Mouse (Mus musculus) stomach, postnatal 0 days (tissue): Measurements from ENCODE around the gene AI661453. TPM values are rescaled to one million over a fixed set of nuclear protein-coding genes. Genes with fewer than 3 reads are reported as not detected.
"Not testable (repeated sequence)": the region's sequence is repeated elsewhere in the genome, so short reads cannot be mapped to it uniquely, and the experiment has no call there.

ENCODE experiments used
- ATAC-seq: fragments of 200-750 bp; cut with Nextera tagmentation; 2 replicates; pipeline ENCODE4 v1.8.0; 2017; ENCODE audit not compliant: low FRiP score, low TSS enrichment
- DNase-seq: peaks from one replicate; pipeline ENCODE4 v3.0.0-alpha.2; 2016; ENCODE audit warnings: low spot score
- H3K27ac ChIP-seq: fragments of 300-500 bp; sonication (generic); replicated peaks from 2 replicates; pipeline ENCODE4 v1.5.1; 2014; ENCODE audit warnings: mild to moderate bottlenecking, control low read depth
- H3K27me3 ChIP-seq: fragments of 300-500 bp; sonication (generic); 2 replicates; pipeline ENCODE4 v1.6.1; 2014; ENCODE audit warnings: low read length; ENCODE audit not compliant: control insufficient read depth, insufficient read depth
- H3K36me3 ChIP-seq: fragments of 300-500 bp; sonication (generic); 2 replicates; pipeline ENCODE4 v1.6.1; 2014; ENCODE audit warnings: low read length, mixed read lengths; ENCODE audit not compliant: control insufficient read depth, insufficient read depth
- H3K4me1 ChIP-seq: fragments of 300-500 bp; sonication (generic); replicated peaks from 2 replicates; pipeline ENCODE4 v1.6.1; 2014; ENCODE audit warnings: antibody characterized with exemption; ENCODE audit not compliant: control insufficient read depth, insufficient read depth
- H3K4me2 ChIP-seq: fragments of 300-500 bp; sonication (generic); replicated peaks from 2 replicates; pipeline ENCODE4 v1.6.1; 2014; ENCODE audit warnings: low read depth, mild to moderate bottlenecking, control low read depth, moderate library complexity
- H3K4me3 ChIP-seq: fragments of 300-500 bp; sonication (generic); 2 replicates; pipeline ENCODE4 v1.5.1; 2014; ENCODE audit warnings: low read depth, low read length, control low read depth
- H3K9ac ChIP-seq: fragments of 300-500 bp; sonication (generic); 2 replicates; pipeline ENCODE4 v1.6.1; 2014; ENCODE audit warnings: mild to moderate bottlenecking, low read length, control low read depth, mixed read lengths
- H3K9me3 ChIP-seq: fragments of 300-500 bp; sonication (generic); 2 replicates; pipeline ENCODE4 v1.6.1; 2016; ENCODE audit warnings: low read length; ENCODE audit not compliant: control insufficient read depth
- CTCF ChIP-seq: IDR thresholded peaks from 2 replicates; pipeline ENCODE4 v1.5.1; 2016; ENCODE audit warnings: antibody characterized with exemption, low read depth, mild to moderate bottlenecking, moderate library complexity
- EP300 ChIP-seq: optimal IDR thresholded peaks from 2 replicates; pipeline ENCODE3; 2016; ENCODE audit warnings: antibody characterized with exemption
- WGBS: fragments of 180-500 bp; shearing (Covaris S2); extraction: QIAGEN DNeasy Blood & Tissue Kit; methylation state at CpG from one replicate; pipeline ENCODE4 v1.1.7; 2014; 5-methylcytosine and 5-hydroxymethylcytosine counted together
- polyA plus RNA-seq: library from polyadenylated mRNA; unstranded; fragments of >200 nt; fragmentation: Nextera tagmentation; extraction: Ambion mirVana; gene quantifications from 2 replicates; pipeline ENCODE4 v1.2.1, GENCODE M21; 2015

The AI661453 gene
- polyA plus RNA-seq, 1 experiment from 2014 or later, result 8.9 TPM

DNA sequence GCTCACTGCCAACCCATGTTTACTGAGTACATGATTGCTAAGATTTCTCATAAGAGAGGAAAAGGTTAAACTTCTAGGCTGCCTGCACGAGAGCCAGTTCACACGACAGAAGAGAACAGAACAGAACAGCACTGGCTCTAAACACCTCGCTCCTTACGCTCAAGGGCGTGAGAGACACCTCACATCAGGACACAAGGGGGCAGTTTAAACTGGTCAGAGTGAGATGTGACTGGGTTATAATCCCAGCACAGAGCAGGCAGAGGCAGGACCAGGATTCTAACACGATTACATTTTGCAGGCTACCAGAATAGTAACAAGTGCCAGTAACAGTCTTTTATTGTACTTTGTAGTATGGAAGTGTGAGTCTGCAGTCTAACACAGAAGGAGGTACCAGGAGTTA is 56.3 kb downstream of the AI661453 start:
- TF ChIP-seq EP300, result no peak
- TF ChIP-seq CTCF, result peak; percentile 3; the same call in 1 of the 2 replicates
- no peak for ATAC-seq
- H3K4me3 ChIP-seq, result no peak overlapping the region
- no peaks in the 10 kb centered on the region for H3K4me1 ChIP-seq
- DNase-seq, result no peak
- no peaks in the 10 kb centered on the region for H3K9me3 ChIP-seq
- H3K27me3 ChIP-seq, result no peaks in the 10 kb centered on the region
- H3K9ac ChIP-seq, result no peak overlapping the region
- peaks cover 51% of the 10 kb centered on the region for H3K36me3 ChIP-seq
- H3K27ac ChIP-seq, result no peak overlapping the region
- WGBS, result 68% methylated on average over 6 of the region's 6 CpGs
- no peak overlapping the region for H3K4me2 ChIP-seq

DNA sequence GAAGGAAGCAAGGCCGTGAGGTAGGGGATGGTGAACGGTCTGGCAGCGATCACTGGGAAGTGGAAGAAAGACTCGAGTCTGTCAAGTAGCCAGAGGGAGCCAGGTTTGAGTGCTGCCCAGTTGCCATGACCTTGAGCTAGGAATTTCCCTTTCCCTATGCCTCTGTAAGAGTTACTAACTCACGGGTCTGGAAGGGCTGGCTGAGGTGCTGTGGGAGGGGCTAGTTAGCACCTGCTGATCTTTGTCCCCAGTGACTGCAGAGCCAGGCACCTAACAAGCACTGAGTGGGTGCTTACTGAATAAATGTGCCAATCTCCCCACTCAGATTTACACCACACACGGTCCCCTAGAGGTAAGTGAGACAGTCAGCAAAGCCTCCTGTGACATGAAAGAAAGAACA is 57.2 kb downstream of the AI661453 start:
- WGBS, result 81% methylated on average over 6 of the region's 6 CpGs
- TF ChIP-seq CTCF (no peak), EP300 (no peak)

DNA sequence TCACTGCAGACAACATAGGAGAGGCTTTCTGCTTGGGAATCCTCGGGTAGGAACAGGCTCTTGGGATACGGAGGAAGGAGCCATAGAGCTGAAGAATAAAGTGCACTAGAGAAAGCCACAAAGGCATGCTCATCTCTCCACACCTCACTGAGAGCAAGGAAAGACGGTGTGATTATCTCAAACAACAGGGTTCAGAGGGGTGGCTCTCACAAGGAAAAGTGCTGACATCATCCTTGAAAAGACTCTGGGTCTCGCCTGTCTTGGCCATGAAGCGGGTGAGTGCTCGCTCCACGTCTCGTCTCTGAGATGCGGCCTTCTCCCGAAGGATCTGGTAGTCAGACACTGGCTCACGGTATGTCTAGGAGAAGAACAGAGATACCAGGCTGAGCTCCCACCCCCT is 57.7 kb downstream of the AI661453 start:
- H3K27ac ChIP-seq, result no peak overlapping the region
- H3K4me3 ChIP-seq, result no peak overlapping the region
- no peaks in the 10 kb centered on the region for H3K9me3 ChIP-seq
- no peak overlapping the region for H3K4me2 ChIP-seq
- DNase-seq, result no peak
- H3K27me3 ChIP-seq, result no peaks in the 10 kb centered on the region
- TF ChIP-seq CTCF (no peak), EP300 (no peak)
- whole genome bisulfite sequencing, result 90% methylated on average over 11 of the region's 11 CpGs
- H3K36me3 ChIP-seq, result peaks cover 46% of the 10 kb centered on the region
- ATAC-seq, result no peak
- H3K4me1 ChIP-seq, result no peaks in the 10 kb centered on the region
- no peak overlapping the region for H3K9ac ChIP-seq

More for the DNA sequence above, 57.2 kb downstream of the AI661453 start:
- H3K4me1 ChIP-seq, result no peaks in the 10 kb centered on the region
- peak; percentile 41 for DNase-seq
- no peaks in the 10 kb centered on the region for H3K27me3 ChIP-seq
- H3K9ac ChIP-seq, result no peak overlapping the region
- H3K4me2 ChIP-seq, result no peak overlapping the region
- H3K36me3 ChIP-seq, result peaks cover 49% of the 10 kb centered on the region
- H3K27ac ChIP-seq, result no peak overlapping the region
- 0 out of 2 replicates have a peak, but pooled peaks have one; percentile 49 for ATAC-seq
- H3K9me3 ChIP-seq, result no peaks in the 10 kb centered on the region
- H3K4me3 ChIP-seq, result no peak overlapping the region

DNA sequence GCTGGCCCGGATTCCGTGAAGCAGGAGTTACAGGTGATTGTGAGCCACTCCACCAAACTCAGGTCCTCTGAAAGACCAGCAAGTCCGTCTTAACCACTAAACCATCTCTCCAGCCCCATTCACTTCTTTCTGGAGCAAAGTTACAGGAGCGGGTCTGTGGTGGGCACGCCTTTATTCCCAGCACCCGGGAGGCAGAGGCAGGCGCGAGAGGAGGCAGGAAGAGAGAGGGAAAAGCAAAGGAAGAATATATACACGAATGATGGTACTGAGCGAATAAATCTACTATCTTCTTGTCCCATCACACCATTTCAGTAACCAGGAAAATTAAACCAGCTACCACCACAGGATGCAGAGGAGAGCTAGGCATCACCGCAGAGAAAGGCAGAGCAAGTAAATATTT is 65.1 kb downstream of the AI661453 start:
- H3K27me3 ChIP-seq, result no peaks in the 10 kb centered on the region
- TF ChIP-seq CTCF (0 out of 2 replicates have a peak, but pooled peaks have one; percentile 4), EP300 (no peak)
- DNase-seq (no peak), ATAC-seq (no peak)
- peak overlapping the region; percentile 81 for H3K9ac ChIP-seq
- WGBS, result 5% methylated on average over 11 of the region's 11 CpGs
- H3K4me1 ChIP-seq, result peaks cover 7% of the 10 kb centered on the region
- peak overlapping the region; percentile 75 for H3K4me3 ChIP-seq
- H3K9me3 ChIP-seq, result no peaks in the 10 kb centered on the region
- H3K36me3 ChIP-seq, result peaks cover under 1% of the 10 kb centered on the region; the same call in 1 of the 2 replicates
- peak overlapping the region; percentile 85 for H3K27ac ChIP-seq
- peak overlapping the region; percentile 62 for H3K4me2 ChIP-seq

DNA sequence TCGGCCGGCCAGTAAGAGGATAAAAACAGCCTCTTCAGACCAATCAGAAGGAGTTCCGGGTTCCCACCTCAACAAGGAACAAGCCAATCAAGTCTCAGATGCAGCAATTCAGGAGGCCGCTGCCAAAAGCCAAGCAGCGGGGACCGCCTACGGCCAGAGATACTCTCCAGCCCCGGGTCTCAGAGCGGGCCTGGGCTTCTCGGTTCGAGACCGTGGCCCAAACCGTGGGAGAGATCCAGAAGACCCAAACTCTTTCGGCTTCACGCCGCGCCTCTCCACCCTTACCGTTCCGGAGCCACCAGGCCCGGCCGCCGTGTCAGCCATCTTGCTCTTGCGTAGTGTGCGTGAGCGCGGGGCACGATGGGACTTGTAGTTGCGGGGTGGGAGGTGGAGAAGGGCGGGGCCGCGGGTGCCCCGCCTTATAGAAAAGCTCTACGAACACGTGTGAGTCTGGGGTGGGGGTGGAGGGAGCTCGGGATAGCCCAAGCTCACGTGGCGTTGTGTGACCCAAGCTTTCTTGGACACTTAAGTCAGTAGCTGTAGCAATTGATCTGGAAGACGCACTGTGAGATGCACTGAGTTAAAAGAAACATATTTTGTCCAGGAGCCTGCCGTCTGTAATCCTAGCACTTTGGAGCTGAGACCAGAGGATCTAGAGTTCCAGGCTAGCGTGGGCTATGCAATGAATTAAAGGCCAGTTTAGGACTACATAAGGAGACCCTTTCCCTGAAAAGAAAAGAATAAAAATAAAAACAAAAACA is 65.7 kb downstream of the AI661453 start, which contains the start of gene Taf8:
Taf8 (minus strand) TSS at position 347 of the 761 bp plus-strand sequence.
- TF ChIP-seq CTCF (no peak), EP300 (peak; percentile 47)
- Histone ChIP-seq H3K4me2 (peak within 1 kb of the TSS; percentile 62), H3K27me3 (no peaks in the 10 kb centered on the region), H3K36me3 (no peaks in the 10 kb centered on the region), H3K9ac (peak within 1 kb of the TSS; percentile 81), H3K4me3 (peak within 1 kb of the TSS; percentile 75), H3K27ac (peak within 1 kb of the TSS; percentile 85), H3K9me3 (no peaks in the 10 kb centered on the region), H3K4me1 (peaks cover 8% of the 10 kb centered on the region)
- 1% methylated on average over 40 of the region's 40 CpGs for WGBS
- ATAC-seq (peak; percentile 91), DNase-seq (peak; percentile 96)

DNA sequence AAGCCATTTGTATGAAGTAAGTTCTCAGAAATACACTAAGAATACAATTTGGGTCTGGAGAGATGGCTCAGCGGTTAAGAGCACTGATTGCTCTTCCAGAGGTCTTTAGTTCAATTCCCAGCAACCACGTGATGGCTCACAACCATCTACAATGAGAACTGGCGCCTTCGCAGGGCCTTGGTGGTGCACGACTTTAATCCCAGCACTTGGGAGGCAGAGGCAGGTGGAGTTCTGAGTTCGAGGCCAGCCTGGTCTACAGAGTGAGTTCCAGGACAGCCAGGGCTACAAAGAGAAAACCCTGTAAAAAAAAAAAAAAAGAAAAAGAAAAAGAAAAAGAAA is 66.3 kb downstream of the AI661453 start:
- DNase-seq, ATAC-seq, H3K4me3 ChIP-seq, H3K36me3 ChIP-seq, H3K9ac ChIP-seq, H3K27me3 ChIP-seq, H3K9me3 ChIP-seq: not testable (repeated sequence)
- peak overlapping the region; percentile 62 for H3K4me2 ChIP-seq
- WGBS, result 72% methylated on average over 6 of the region's 6 CpGs
- H3K27ac ChIP-seq, result peak overlapping the region; percentile 45; the same call in 1 of the 2 replicates
- H3K4me1 ChIP-seq, result peaks cover 11% of the 10 kb centered on the region
